Mouse (Mus musculus): ENCODE data around the gene Gse1. TPM values are rescaled to one million over a fixed set of nuclear protein-coding genes. Genes with fewer than 3 reads are reported as not detected.
"Not testable (repeated sequence)": the region's sequence is repeated elsewhere in the genome, so short reads cannot be mapped to it uniquely, and the experiment has no call there.

Gse1 gene
- polyA plus RNA-seq, 1 experiment from 2014 or later: 31.3 TPM

DNA sequence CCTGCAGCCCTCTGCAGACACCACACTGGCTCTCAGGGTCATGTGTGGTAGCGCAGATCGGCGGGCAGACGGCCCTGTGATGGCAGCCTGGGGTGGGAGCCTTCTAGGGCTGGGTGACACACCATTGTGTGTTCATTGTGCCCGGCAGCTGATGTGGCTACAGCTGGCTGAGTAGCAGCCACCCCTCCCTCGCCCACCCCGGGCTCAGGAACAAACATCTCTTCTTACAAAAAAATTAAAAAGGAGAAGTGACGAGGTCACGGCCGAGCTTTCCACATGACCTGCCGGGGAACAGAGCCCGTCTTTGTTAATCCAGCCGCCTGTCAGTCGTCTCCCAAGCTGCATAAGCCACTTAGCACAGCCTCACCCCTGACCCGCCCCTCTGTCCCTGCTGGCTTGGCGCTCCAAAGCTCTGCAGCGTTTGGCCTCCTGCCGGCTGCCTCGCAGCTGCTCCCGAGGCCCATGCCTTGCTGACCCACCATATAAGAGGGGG lies 94.7 kb downstream of the Gse1 start:
- no peak overlapping the region for H3K4me2 ChIP-seq (replicated peaks)
- no peak overlapping the region for H3K9ac ChIP-seq (replicated peaks)
- peaks cover 17% of the 10 kb centered on the region for H3K4me1 ChIP-seq
- no peaks in the 10 kb centered on the region for H3K27me3 ChIP-seq
- H3K4me3 ChIP-seq: no peak overlapping the region
- no peaks in the 10 kb centered on the region for H3K9me3 ChIP-seq
- H3K36me3 ChIP-seq: no peaks in the 10 kb centered on the region
- H3K27ac ChIP-seq (replicated peaks): peak overlapping the region; percentile 57
- peak; percentile 47 for ATAC-seq (replicated peaks)
- 5% methylated on average over 20 of the region's 20 CpGs for WGBS

DNA sequence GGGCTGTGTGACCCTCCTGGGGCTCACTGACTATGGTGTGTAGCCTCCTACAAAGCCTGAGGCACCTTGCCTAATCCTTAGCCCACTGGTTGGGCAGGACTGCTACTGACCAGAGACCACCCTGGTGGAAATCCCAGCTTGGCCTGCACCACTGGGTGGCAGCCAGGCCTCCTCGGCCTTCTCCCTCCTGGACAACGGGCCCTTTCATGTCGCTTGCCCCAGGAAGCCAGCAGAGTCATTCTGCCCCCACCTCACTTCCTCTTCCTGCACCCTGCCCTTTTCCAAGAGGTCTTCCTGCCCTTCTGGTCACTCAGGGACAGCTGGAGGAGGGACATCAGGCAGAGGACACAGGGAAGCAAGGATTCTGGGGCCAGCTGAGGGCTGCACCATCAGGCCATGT lies 96.3 kb downstream of the Gse1 start:
- Histone ChIP-seq H3K27ac (replicated peaks) (no peak overlapping the region), H3K4me3 (no peak overlapping the region), H3K36me3 (no peaks in the 10 kb centered on the region), H3K27me3 (no peaks in the 10 kb centered on the region), H3K4me1 (peaks cover 27% of the 10 kb centered on the region), H3K9ac (replicated peaks) (no peak overlapping the region), H3K4me2 (replicated peaks) (no peak overlapping the region), H3K9me3 (no peaks in the 10 kb centered on the region)
- WGBS: 51% methylated on average over 3 of the region's 3 CpGs
- no peak for ATAC-seq (replicated peaks)

DNA sequence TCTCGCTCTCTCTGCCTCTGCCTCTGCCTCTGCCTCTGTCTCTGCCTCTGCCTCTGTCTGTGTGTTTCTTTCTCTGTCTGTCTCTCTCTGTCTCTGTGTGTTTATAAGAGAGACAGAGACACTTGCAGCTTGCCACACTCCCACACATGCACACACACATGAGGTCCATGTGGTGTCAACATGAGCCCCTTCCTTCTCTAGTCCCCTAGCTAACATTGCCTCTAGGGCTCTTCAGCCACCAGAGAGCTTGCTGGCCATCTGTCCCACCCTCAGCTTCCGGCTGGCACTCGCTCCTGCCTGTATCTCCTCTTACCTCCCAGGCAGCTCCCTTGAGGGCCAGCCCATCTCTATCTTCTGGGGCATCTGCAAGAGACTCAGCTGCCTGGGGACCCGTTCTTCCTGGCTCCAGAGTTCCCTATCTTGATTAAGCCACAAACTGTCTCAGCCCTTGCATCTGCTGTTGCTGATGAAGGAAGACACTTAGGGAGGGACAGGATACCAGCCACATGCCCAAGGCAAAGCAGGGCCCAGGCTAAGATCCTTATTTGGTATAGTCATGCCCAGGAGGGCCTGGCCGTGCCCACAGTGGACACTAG lies 97.0 kb downstream of the Gse1 start:
- no peak overlapping the region for H3K9ac ChIP-seq (replicated peaks)
- H3K27me3 ChIP-seq: no peaks in the 10 kb centered on the region
- no peak overlapping the region for H3K4me2 ChIP-seq (replicated peaks)
- H3K4me1 ChIP-seq: peaks cover 29% of the 10 kb centered on the region
- no peak overlapping the region for H3K27ac ChIP-seq (replicated peaks)
- H3K9me3 ChIP-seq: no peaks in the 10 kb centered on the region
- no peak overlapping the region for H3K4me3 ChIP-seq
- 76% methylated on average over 5 of the region's 5 CpGs for WGBS
- H3K36me3 ChIP-seq: no peaks in the 10 kb centered on the region
- ATAC-seq (replicated peaks): no peak

DNA sequence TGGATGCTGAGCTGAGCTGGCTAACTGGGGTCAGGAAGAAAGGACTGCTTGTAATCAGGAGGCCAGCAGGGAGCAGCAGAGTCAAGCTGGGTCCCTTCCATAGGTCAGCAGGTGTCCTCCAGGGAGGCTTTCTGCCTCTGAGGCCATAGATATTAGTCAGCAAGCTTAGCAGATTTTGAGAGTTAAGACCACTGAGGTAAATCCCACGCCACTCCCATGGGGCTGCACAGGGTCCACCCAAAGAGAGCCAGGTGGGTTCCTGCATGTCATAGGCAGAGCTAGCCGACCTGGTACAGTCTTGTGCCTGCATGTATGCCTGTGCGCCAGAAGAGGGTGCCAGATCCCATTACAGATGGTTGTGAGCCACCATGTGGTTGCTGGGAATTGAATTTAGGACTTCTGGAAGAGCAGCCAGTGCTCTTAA lies 98.9 kb downstream of the Gse1 start:
- H3K9me3 ChIP-seq: no peaks in the 10 kb centered on the region
- H3K4me1 ChIP-seq: peaks cover 28% of the 10 kb centered on the region
- ATAC-seq (replicated peaks): no peak
- H3K4me2 ChIP-seq (replicated peaks): no peak overlapping the region
- no peaks in the 10 kb centered on the region for H3K27me3 ChIP-seq
- no peak overlapping the region for H3K4me3 ChIP-seq
- no peak overlapping the region for H3K27ac ChIP-seq (replicated peaks)
- H3K9ac ChIP-seq (replicated peaks): no peak overlapping the region
- 54% methylated on average over 3 of the region's 3 CpGs for WGBS
- H3K36me3 ChIP-seq: no peaks in the 10 kb centered on the region

DNA sequence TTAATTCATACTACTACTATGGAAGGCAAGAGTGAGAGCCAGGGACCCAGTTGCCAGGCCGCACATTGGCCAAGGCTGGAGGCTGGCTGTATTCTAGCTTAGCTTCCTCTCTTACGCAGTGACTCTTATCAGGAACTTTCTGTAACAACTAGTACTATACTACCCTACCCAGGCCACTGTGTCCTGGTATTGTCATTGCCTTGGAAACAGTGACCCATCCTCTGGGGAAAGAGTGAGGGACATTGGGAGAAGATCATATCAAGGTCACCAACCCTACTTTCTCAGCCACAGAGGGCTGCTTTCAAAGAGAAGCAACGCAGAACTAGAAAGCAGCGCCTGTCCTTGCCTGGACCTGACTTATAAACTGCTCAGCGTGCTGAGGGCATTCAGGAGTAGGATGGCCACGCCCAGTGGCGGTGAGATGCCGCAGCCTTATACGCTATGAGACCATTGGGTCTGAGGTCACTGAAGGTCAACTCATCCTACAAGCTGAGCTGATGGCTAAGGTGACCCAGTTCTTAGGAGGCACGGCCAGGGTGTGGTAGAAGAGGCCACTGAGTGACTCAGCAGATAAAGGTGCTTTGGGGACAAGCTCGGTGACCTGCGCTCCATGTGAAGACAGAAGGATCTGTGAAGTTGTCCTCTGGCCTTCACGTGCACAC lies 100.2 kb downstream of the Gse1 start:
- WGBS: 91% methylated on average over 13 of the region's 13 CpGs
- Histone ChIP-seq H3K4me1 (peaks cover 18% of the 10 kb centered on the region), H3K9me3 (no peaks in the 10 kb centered on the region), H3K9ac (replicated peaks) (no peak overlapping the region), H3K36me3 (no peaks in the 10 kb centered on the region), H3K27me3 (no peaks in the 10 kb centered on the region), H3K27ac (replicated peaks) (no peak overlapping the region), H3K4me2 (replicated peaks) (no peak overlapping the region), H3K4me3 (no peak overlapping the region)
- ATAC-seq (replicated peaks): no peak

DNA sequence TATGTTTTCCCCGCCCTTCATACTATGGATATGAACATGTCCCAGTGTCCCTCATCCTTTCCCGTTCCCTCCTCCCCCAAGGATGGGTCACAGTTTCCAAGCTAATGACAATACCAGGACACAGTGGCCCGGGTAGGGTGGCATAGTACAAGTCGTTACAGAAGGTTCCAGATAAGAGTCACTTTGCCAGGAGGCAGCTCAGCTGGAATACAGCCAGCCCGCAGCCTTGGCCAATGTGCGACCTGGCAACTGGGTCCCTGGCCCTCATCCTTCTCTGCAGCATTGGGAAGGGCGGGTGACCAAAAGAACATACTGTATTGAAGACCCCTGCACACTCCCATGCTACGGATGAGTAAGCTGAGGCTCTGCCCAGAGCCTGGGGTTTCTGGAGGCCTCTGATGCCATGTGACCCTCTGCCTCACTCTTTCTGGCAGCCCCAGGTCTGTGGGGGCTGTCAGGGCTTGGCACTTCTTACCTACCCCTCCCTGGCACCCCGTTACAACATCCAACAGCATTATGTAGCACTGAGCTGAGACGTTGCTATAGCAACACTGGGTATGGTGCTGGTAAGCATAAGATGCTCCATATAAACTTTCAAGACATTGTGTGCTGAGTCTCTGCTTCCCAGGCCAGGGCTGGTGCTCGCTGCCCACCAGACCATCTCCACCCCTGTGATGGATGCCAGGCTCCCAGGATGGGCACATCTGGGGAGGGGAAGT lies 100.9 kb downstream of the Gse1 start:
- Histone ChIP-seq H3K27ac (replicated peaks) (no peak overlapping the region), H3K27me3 (no peaks in the 10 kb centered on the region), H3K4me3 (no peak overlapping the region), H3K4me1 (peaks cover 18% of the 10 kb centered on the region), H3K4me2 (replicated peaks) (no peak overlapping the region), H3K36me3 (no peaks in the 10 kb centered on the region), H3K9me3 (no peaks in the 10 kb centered on the region), H3K9ac (replicated peaks) (no peak overlapping the region)
- peak; percentile 30; the same call in 1 of the 2 replicates for ATAC-seq (replicated peaks)
- WGBS: 75% methylated on average over 11 of the region's 11 CpGs

DNA sequence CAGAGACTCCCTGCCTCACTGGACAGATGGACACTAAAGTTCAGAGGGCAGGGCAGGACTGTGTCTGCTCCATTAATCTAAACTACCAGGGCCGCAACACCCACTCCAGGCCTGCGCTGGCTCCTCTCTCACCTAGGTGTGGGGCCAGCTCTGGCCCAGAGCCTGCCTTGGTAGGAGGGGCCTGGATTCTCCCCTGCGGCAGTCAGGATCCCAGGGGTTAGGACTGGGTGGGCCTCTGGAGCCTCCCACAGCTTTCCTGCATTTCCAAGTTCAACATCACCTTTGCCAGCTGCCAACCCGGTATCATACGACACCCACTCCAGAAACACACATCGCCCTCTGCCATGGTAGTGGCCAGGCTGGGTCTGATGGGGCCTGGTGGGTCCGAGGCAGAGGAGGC lies 102.8 kb downstream of the Gse1 start:
- Histone ChIP-seq H3K4me3 (no peak overlapping the region), H3K4me1 (peaks cover 35% of the 10 kb centered on the region), H3K27me3 (no peaks in the 10 kb centered on the region), H3K9ac (replicated peaks) (no peak overlapping the region), H3K9me3 (no peaks in the 10 kb centered on the region), H3K27ac (replicated peaks) (no peak overlapping the region), H3K36me3 (no peaks in the 10 kb centered on the region), H3K4me2 (replicated peaks) (no peak overlapping the region)
- no peak for ATAC-seq (replicated peaks)
- WGBS: 83% methylated on average over 7 of the region's 7 CpGs

DNA sequence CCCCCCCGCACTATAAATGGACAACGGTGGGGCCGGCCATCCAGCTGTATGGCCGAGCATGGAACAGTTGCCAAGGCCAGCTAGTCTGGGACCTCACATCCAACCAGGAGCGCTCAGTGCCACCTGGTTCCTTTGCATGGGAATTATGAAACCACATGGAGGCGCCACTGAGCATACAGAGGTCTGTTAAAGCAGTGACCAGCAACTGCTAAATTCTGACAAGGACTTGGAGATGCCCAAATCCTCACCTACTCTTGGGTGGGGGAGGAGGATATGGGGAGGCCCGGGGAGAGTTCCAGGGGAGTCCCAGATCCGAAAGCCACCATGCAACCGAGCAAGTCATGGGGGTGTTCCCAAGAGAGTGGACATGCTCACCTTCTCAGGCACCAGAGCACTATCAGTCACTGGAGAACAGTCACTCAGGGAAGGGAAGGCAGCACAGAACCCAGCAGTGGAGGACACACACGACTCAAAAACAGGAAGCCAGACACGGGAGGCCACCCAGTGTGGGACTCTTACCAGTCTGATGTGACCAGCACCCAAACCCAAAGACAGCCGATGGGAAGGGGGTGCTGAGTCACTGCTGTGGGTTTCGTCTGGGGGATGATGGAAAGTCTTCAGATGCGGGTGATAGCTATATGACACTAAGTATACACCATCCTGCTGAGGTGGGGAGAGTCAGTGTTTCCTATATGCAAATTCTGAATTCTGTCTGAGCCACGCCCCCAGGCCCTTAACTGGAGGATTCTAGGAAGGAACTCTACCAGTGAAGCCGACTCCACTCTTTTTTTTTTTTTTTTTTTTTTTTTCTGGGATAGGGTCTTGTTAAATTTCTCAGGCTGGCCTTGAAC lies 104.3 kb downstream of the Gse1 start:
- no peaks in the 10 kb centered on the region for H3K27me3 ChIP-seq
- no peak overlapping the region for H3K4me3 ChIP-seq
- H3K9ac ChIP-seq (replicated peaks): no peak overlapping the region
- ATAC-seq (replicated peaks): no peak
- H3K9me3 ChIP-seq: no peaks in the 10 kb centered on the region
- no peak overlapping the region for H3K4me2 ChIP-seq (replicated peaks)
- 73% methylated on average over 16 of the region's 16 CpGs for WGBS
- H3K27ac ChIP-seq (replicated peaks): no peak overlapping the region
- peaks cover 41% of the 10 kb centered on the region for H3K4me1 ChIP-seq
- H3K36me3 ChIP-seq: no peaks in the 10 kb centered on the region

DNA sequence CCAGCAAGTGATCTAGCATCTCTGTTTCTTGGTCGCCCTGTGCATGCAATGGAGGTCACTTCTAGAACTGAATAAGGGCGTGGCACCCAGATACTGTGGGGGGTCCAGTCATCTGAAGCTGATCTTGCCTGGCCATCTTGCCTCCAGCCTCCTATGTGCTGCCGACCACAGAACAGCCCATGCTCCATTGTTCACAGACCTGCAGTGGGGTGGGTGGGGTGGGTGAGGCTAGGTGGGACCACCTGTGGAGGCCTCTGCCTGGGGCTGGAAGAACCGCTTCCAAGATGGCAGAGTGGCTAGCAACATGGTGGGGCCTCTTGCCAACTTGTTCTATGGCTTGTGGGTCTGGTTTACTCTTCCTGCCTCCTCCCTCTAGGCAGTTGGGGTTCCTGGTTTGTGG lies 105.4 kb downstream of the Gse1 start:
- no peak for ATAC-seq (replicated peaks)
- peaks cover 37% of the 10 kb centered on the region for H3K4me1 ChIP-seq
- WGBS: 90% methylated on average over 4 of the region's 4 CpGs

DNA sequence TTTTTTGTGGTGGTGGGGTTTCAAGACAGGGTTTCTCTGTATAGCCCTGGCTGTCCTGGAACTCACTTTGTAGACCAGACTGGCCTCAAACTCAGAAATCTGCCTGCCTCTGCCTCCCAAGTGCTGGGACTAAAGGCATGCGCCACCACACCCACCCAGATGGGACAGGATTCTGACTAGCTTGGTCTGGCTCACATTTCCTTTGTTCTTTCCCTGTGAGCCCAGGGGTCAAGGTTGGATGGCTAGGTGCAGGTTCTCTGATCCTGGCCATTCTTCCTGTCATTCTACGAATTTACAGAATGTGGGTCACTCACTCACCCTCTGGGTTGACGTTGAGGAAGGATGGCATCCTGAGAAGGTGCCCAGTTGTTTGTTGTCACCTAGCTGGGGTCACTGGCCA lies 106.0 kb downstream of the Gse1 start:
- 69% methylated on average over 3 of the region's 3 CpGs for WGBS
- H3K4me3 ChIP-seq; H3K36me3 ChIP-seq; ATAC-seq (replicated peaks); H3K9me3 ChIP-seq; H3K27me3 ChIP-seq; H3K9ac ChIP-seq (replicated peaks); H3K4me2 ChIP-seq (replicated peaks): not testable (repeated sequence)
- H3K4me1 ChIP-seq: peaks cover 32% of the 10 kb centered on the region
- H3K27ac ChIP-seq (replicated peaks): peak overlapping the region; percentile 91

More for the DNA sequence above, 105.4 kb downstream of the Gse1 start:
- Histone ChIP-seq H3K4me2 (replicated peaks) (no peak overlapping the region), H3K9me3 (no peaks in the 10 kb centered on the region), H3K4me3 (no peak overlapping the region), H3K27me3 (no peaks in the 10 kb centered on the region), H3K36me3 (no peaks in the 10 kb centered on the region), H3K9ac (replicated peaks) (no peak overlapping the region), H3K27ac (replicated peaks) (no peak overlapping the region)

DNA sequence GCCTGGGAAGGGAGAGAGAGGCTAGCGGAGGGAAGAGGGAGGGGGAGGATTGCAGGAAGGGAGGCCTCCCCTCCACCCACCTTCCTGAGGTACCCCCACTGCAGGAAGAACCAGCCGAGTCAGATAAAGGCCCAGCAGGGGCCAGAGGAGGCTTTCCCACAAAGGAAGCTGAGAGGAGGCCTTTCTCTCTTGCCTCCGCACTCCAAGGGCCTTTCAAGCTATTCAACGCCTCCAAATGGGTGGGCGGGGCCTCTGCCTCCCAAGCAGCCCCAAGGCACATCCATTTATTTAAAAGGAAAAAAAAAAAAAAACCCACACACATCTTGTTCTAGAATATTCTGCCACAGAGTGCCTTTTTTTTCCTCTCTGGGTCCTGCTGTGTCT lies 106.6 kb downstream of the Gse1 start:
- ATAC-seq (replicated peaks): peak; percentile 66
- Histone ChIP-seq H3K9me3 (no peaks in the 10 kb centered on the region), H3K4me2 (replicated peaks) (no peak overlapping the region), H3K4me1 (peaks cover 32% of the 10 kb centered on the region), H3K27ac (replicated peaks) (peak overlapping the region; percentile 91), H3K27me3 (no peaks in the 10 kb centered on the region), H3K36me3 (no peaks in the 10 kb centered on the region), H3K4me3 (no peak overlapping the region), H3K9ac (replicated peaks) (0 out of 2 replicates have a peak overlapping the region, but pooled peaks have one; percentile 32)
- 1% methylated on average over 5 of the region's 5 CpGs for WGBS

Measured in forebrain, embryonic 15.5 days (tissue).